Mouse (Mus musculus) ES-E14 (cell line): ENCODE results near the gene Ifna16. TPM values are rescaled to one million over a fixed set of nuclear protein-coding genes. Genes with fewer than 3 reads are reported as not detected.

Experiments
- DNase-seq: peaks from one replicate; pipeline ENCODE4 v3.0.0-alpha.2; 2013; ENCODE audit warnings: low read depth, low spot score
- H3K27ac ChIP-seq: 2 replicates; pipeline ENCODE4 v1.5.1; 2012; ENCODE audit warnings: low read depth, mild to moderate bottlenecking, low read length, moderate library complexity, mixed read lengths; ENCODE audit not compliant: poor library complexity, insufficient read depth, severe bottlenecking
- H3K36me3 ChIP-seq: 2 replicates; pipeline ENCODE4 v1.6.1; 2012; ENCODE audit warnings: mild to moderate bottlenecking, low read length, moderate library complexity, mixed read lengths; ENCODE audit not compliant: control insufficient read depth, poor library complexity, insufficient read depth, severe bottlenecking
- H3K4me1 ChIP-seq, 2 experiments: fragments of 150-350 bp in 1 of 2; sonication (generic) in 1 of 2; 2 replicates each; pipeline ENCODE4 v1.6.1; 2012; ENCODE audit warnings: low read length in 2 of 2, mild to moderate bottlenecking in 1 of 2, mixed read lengths in 1 of 2; ENCODE audit not compliant: control insufficient read depth in 2 of 2, insufficient read depth in 2 of 2, poor library complexity in 1 of 2
- H3K4me3 ChIP-seq, 2 experiments: fragments of 150-350 bp in 1 of 2; sonication (generic) in 1 of 2; 2 replicates each; pipeline ENCODE4 v1.5.1; 2012; ENCODE audit warnings: low read length in 2 of 2, low read depth in 1 of 2, mild to moderate bottlenecking in 1 of 2, mixed read lengths in 1 of 2; ENCODE audit not compliant: insufficient read depth in 1 of 2, poor library complexity in 1 of 2, severe bottlenecking in 1 of 2
- H3K9ac ChIP-seq: 2 replicates; pipeline ENCODE4 v1.6.1; 2012; ENCODE audit warnings: low read depth, mild to moderate bottlenecking, low read length, mixed read lengths; ENCODE audit not compliant: poor library complexity, insufficient read depth, severe bottlenecking
- H3K9me3 ChIP-seq: fragments of 150-350 bp; sonication (generic); 2 replicates; pipeline ENCODE4 v1.6.1; 2012; ENCODE audit warnings: low read depth, mild to moderate bottlenecking, low read length; ENCODE audit not compliant: control insufficient read depth, insufficient read depth
- CHD2 ChIP-seq: IDR thresholded peaks from 2 replicates; pipeline ENCODE4 v1.6.1; 2014; ENCODE audit warnings: mild to moderate bottlenecking, low read depth, low read length, inconsistent platforms
- HCFC1 ChIP-seq: IDR thresholded peaks from 2 replicates; pipeline ENCODE4 v1.6.1; 2012; ENCODE audit warnings: low read length, inconsistent platforms, borderline replicate concordance; ENCODE audit not compliant: insufficient read depth
- MAFK ChIP-seq: IDR thresholded peaks from 2 replicates; pipeline ENCODE4 v1.6.1; 2014; ENCODE audit warnings: mild to moderate bottlenecking, low read depth, low read length, inconsistent platforms; ENCODE audit not compliant: insufficient read depth
- ZC3H11A ChIP-seq: IDR thresholded peaks from 2 replicates; pipeline ENCODE4 v1.6.1; 2012; ENCODE audit warnings: low read depth, mild to moderate bottlenecking, inconsistent platforms, low read length, borderline replicate concordance
- ZNF384 ChIP-seq: IDR thresholded peaks from 2 replicates; pipeline ENCODE4 v1.6.1; 2012; ENCODE audit warnings: low read depth, low read length, inconsistent platforms
- in situ Hi-C, 2 experiments: fragments of 600-800 bp; cut with MboI; formaldehyde crosslinking; loops; one replicate each; pipeline ENCODE4 v1.15.1; 2025; ENCODE audit warnings: low sequenced_read_pairs in 2 of 2, inconsistent platforms in 1 of 2; ENCODE audit not compliant: unreplicated experiment in 2 of 2
- total RNA-seq: library from RNA; depleted of rRNA; stranded (reverse); fragments of 300-350 nt; gene quantifications from 2 replicates; pipeline ENCODE4 v1.2.3, GENCODE M21; 2012

Gene Ifna16
- total RNA-seq, 1 experiment: not detected

GRCm38 (mm10) chr4:88699301-88699700 is 22.6 kb upstream of the Ifna16 start:
- Histone ChIP-seq H3K4me1 (no peaks in the 10 kb centered on the region), H3K36me3 (no peaks in the 10 kb centered on the region), H3K9me3 (no peaks in the 10 kb centered on the region), H3K9ac (no peak overlapping the region), H3K4me3 (no peak overlapping the region), H3K27ac (no peak overlapping the region)
- in situ Hi-C loops: no loop called here
- no peak for DNase-seq
- no peak for TF ChIP-seq CHD2
- no peak for TF ChIP-seq HCFC1
- no peak for TF ChIP-seq ZNF384
- no peak for TF ChIP-seq ZC3H11A
- TF ChIP-seq MAFK: no peak

GRCm38 (mm10) chr4:88698781-88699180 is 22.1 kb upstream of the Ifna16 start:
- TF ChIP-seq HCFC1 (no peak), MAFK (no peak), ZC3H11A (no peak), ZNF384 (no peak), CHD2 (no peak)
- in situ Hi-C loops: no loop called here
- Histone ChIP-seq H3K9ac (no peak overlapping the region), H3K9me3 (no peaks in the 10 kb centered on the region), H3K4me1 (no peaks in the 10 kb centered on the region), H3K27ac (no peak overlapping the region), H3K36me3 (no peaks in the 10 kb centered on the region), H3K4me3 (no peak overlapping the region)
- DNase-seq: no peak

- Histone ChIP-seq H3K9me3 (no peaks in the 10 kb centered on the region), H3K9ac (no peak overlapping the region), H3K4me1 (no peaks in the 10 kb centered on the region), H3K27ac (no peak overlapping the region), H3K4me3 (no peak overlapping the region), H3K36me3 (no peaks in the 10 kb centered on the region)
- no peak for DNase-seq
- TF ChIP-seq MAFK (no peak), HCFC1 (no peak), ZNF384 (no peak), CHD2 (no peak), ZC3H11A (no peak)
- in situ Hi-C loops: no loop called here
These were observed 21.0 kb upstream of the Ifna16 start for GRCm38 (mm10) chr4:88697753-88698152.

- no peak overlapping the region for H3K27ac ChIP-seq
- TF ChIP-seq ZC3H11A: no peak
- no peak for TF ChIP-seq ZNF384
- TF ChIP-seq MAFK: no peak
- TF ChIP-seq HCFC1: no peak
- TF ChIP-seq CHD2: no peak
These were observed 20.4 kb upstream of the Ifna16 start for GRCm38 (mm10) chr4:88697108-88697507.

GRCm38 (mm10) chr4:88696237-88696884 is 19.6 kb upstream of the Ifna16 start:
- no peak overlapping the region for H3K4me3 ChIP-seq
- no peak for TF ChIP-seq ZNF384
- TF ChIP-seq ZC3H11A: peak; percentile 76; the same call in 1 of the 2 replicates
- H3K36me3 ChIP-seq: no peaks in the 10 kb centered on the region
- no peak overlapping the region for H3K9ac ChIP-seq
- in situ Hi-C loops: no loop called here
- no peaks in the 10 kb centered on the region for H3K9me3 ChIP-seq
- DNase-seq: peak; percentile 49
- H3K27ac ChIP-seq: no peak overlapping the region
- H3K4me1 ChIP-seq: no peaks in the 10 kb centered on the region

More at GRCm38 (mm10) chr4:88697108-88697507, 20.4 kb upstream of the Ifna16 start:
- no peak overlapping the region for H3K9ac ChIP-seq
- no peaks in the 10 kb centered on the region for H3K9me3 ChIP-seq
- in situ Hi-C loops: no loop called here
- DNase-seq: no peak
- H3K4me1 ChIP-seq: no peaks in the 10 kb centered on the region
- no peaks in the 10 kb centered on the region for H3K36me3 ChIP-seq
- H3K4me3 ChIP-seq: no peak overlapping the region
